Mouse (Mus musculus) monocyte, adult 2 months (primary cell): ENCODE results near the gene Srek1.

Source experiments
- DNase-seq, 2 experiments: peaks; one replicate each; pipeline ENCODE4 v3.0.0; 2022; ENCODE audit warnings: low spot score in 2 of 2, low read depth in 1 of 2

The Srek1 gene

GRCm38 (mm10) chr13:103774119-103774757, at the start of gene Srek1:
TSS of gene Srek1 (minus strand) at chr13:103774608.
- DNase-seq = peak; percentile 53 to 76

- DNase-seq = no peak
These were observed 47.9 kb upstream of the Srek1 start for GRCm38 (mm10) chr13:103822270-103822669.

- no peak for DNase-seq
These were observed 45.0 kb upstream of the Srek1 start for GRCm38 (mm10) chr13:103819377-103819776.

- DNase-seq = no peak
These were observed 43.5 kb upstream of the Srek1 start for GRCm38 (mm10) chr13:103817935-103818334.

DNA sequence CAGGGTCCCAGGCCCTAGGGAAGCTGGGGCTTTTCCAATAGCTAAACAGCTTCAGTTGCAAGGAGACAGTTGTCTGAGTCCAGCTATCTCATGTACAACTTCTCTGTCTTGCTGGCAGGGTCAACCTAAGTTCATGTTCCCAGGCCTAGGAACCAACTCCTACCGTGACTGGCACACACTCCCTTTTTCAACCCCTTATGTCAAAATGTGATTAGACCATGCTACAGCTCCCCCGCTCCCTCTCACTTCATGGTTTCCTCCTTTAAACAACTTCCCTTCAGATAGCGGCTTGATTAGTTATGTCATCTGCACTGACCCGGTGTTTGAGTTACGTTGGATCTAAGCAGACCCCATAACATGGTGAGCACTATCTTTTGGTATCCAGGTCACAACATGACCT, 33.1 kb upstream of the Srek1 start:
- no peak for DNase-seq

- no peak for DNase-seq
These were observed 31.9 kb upstream of the Srek1 start for GRCm38 (mm10) chr13:103806210-103806851.

GRCm38 (mm10) chr13:103803721-103804120, 29.3 kb upstream of the Srek1 start:
- DNase-seq = no peak

DNA sequence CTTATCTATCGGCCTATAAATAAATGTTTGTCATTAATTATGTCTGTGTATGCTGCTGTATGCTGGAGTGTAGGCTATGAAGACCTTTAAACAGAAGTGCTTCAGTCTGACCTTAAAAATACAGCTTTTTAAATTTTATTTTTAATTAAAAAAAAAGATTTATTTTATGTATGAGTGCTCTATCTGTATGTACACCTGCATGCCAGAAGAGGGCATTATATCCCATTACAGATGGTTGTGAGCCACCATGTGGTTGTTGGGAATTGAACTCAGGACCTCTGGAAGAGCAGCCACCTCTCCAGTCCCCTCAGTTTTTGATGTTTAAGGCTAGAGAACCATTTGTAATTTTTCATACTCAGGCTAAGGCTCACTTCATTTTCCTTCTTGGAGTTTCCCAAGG, 26.6 kb upstream of the Srek1 start:
- no peak for DNase-seq

DNA sequence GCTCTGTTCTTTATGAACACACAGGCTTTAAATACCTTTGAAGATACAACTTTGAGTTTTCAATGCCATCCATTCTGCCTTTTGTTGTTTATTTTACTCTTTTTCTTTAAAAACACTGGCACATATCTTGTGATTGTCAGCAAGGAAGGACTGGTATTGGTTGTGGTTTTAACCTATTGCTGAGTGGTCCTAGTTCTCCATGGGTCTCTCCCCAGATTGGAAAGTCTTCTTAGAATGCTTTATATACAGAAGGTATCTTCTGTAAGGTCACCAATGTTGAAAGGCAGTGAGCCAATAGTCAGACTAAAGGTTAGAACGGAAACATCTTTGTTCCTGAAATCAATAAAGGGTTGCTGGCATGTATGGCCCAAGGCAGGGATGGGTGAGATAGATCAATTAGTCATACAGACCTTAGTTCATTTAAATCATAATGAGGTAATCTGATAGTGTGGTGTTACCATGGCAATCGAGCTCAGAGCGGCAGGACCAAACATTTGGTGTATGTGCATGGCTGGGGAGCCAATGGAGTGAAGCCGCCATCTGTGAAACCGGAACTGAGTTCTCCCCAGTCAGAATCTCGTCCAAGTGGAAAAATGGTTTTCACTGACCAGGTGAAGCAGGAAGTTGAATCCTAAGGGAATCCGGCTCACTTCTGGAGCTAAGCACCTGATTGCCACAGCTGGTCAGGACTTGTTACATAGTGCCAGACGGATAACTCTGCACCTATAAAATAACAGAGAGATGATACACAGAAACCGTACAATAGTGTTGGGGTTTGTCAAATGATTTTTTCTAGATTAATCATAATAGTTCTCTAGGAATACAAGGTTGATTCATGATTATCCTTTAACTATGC, 20.5 kb upstream of the Srek1 start:
- no peak for DNase-seq

GRCm38 (mm10) chr13:103779922-103780585, 5.6 kb upstream of the Srek1 start:
- DNase-seq = no peak

GRCm38 (mm10) chr13:103777126-103777525, 2.7 kb upstream of the Srek1 start:
- DNase-seq = no peak

- DNase-seq = peak in 1 of 2 experiments; percentile 6
These were observed 845 bp downstream of the Srek1 start for GRCm38 (mm10) chr13:103773407-103774118.

DNA sequence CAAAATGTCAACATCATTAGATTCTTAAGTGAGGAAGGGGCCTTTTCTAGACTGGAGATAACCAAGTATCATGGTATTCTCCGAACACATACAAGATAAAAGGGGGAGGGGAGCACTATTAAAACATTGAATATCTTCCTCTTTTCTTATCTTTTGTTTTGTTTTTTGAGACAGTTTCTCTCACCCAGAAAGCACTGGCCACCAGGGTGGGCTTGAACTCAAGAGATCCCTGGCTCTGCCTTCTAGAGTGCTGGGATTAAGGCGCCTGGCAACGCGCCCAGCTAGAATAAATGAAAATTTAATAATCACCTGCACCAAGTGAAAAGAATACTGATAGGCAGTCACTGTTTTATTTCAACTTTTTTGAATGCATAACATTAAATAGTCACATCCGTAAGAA, 1.5 kb downstream of the Srek1 start:
- DNase-seq = no peak

- DNase-seq = no peak
These were observed 3.6 kb downstream of the Srek1 start for GRCm38 (mm10) chr13:103770821-103771220.

DNA sequence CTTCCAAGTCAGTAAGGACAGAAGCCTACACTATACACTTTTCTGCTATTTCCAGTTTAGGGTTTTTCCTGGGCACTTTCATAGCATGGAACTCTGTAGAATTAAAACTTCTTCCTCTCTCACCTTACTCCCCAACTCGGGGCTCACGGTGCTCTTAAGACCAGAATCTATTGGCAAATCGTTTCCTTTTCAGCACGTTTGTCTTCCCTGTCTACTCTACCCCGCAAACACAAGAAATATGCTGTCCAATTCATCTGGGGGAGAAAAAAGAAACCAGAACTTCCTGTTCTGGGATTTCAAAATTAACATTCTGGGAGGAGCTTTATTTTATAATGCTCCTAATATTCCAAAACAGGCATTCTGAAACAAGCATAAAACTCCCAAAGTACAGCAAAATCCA, 6.5 kb downstream of the Srek1 start:
- no peak for DNase-seq

DNA sequence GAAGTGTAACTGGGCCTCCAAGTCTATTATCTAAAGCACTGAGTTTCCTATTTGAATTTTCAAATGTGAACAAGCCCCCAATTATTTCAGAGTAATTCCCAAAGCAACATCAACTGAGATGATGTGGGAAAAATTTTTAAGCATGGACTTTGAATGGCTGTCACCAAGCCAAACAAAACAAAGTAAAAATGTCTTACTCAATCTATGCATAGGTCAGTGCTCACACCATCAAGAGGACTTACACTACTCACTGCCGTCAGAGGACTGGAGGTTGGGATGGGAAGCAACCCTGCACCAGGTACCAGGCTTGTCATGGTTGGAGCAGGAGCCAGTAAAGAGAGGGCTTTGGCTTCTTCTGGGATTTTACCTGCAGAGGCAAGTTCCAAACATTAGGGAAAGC, 10.8 kb downstream of the Srek1 start:
- DNase-seq = no peak

DNA sequence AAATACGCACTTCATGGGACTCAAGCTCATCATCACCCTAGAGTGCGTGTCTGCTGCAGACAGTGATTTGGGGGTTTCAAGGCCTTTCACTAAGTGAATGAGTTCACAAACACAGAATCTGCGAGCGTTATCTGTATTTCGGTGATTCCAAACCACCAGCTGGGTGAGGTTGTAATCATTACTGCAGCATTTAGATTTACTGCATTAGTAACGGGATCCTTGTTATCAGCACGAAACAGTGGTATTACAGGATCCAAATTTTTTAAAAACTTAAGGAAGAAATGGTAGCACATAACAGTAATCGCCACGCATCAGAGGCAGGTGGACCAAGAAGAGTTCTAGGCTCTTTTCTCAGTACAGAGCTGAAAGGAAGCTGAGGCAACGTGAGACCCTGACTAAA, 12.4 kb downstream of the Srek1 start:
- DNase-seq = no peak

GRCm38 (mm10) chr13:103751421-103751820, 23.0 kb downstream of the Srek1 start:
- DNase-seq = no peak

DNA sequence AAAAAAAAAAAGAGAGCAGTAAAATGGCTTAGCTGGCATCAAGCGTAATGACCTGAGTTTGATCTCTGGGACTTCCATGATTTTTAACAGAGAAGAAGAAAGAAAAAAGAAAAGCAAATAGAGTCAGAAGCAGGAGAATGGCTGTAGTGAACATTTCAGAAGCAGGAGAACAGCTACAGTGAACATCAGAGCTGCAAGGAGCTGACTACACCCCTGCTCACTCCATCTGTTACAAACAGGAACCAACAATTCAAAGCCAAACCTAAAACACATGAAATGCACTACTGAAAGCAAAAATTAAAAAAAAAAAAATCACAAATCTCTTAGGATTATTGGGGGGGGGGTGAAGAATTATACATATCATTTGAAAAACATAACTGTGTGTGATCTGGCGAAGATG, 28.7 kb downstream of the Srek1 start:
- no peak for DNase-seq

GRCm38 (mm10) chr13:103745160-103745559, 29.2 kb downstream of the Srek1 start:
- DNase-seq = no peak
